Mouse (Mus musculus) brain, embryonic 14.5 days (tissue): Measurements from ENCODE around the gene Rhbdf2.

Experiments used
- CTCF ChIP-seq: fragments of 200-500 bp; IDR thresholded peaks from 2 replicates; pipeline ENCODE4 v1.5.1; 2012; ENCODE audit warnings: inconsistent platforms, mild to moderate bottlenecking, moderate library complexity, borderline replicate concordance; ENCODE audit not compliant: insufficient read depth, insufficient read length; ENCODE audit errors: extremely low read depth
- POLR2A ChIP-seq: fragments of 200-500 bp; IDR thresholded peaks from 2 replicates; pipeline ENCODE4 v1.6.1; 2012; ENCODE audit warnings: mild to moderate bottlenecking, inconsistent platforms, borderline replicate concordance; ENCODE audit not compliant: poor library complexity, insufficient read depth, insufficient read length, severe bottlenecking; ENCODE audit errors: extremely low read depth

GRCm38 (mm10) chr11:116556308-116556707 lies 70.5 kb downstream of the Rhbdf2 start:
- TF ChIP-seq CTCF: no peak
- TF ChIP-seq POLR2A: no peak
